Mouse (Mus musculus) retina, adult 2 months (tissue): ENCODE measurements around the gene Lce1a1.
"Not testable (repeated sequence)": the region's sequence is repeated elsewhere in the genome, so short reads cannot be mapped to it uniquely, and the experiment has no call there.

Source experiments
- DNase-seq: peaks from one replicate; pipeline ENCODE4 v3.0.0-alpha.2; 2012; ENCODE audit warnings: low read depth, low spot score

Gene Lce1a1

DNA sequence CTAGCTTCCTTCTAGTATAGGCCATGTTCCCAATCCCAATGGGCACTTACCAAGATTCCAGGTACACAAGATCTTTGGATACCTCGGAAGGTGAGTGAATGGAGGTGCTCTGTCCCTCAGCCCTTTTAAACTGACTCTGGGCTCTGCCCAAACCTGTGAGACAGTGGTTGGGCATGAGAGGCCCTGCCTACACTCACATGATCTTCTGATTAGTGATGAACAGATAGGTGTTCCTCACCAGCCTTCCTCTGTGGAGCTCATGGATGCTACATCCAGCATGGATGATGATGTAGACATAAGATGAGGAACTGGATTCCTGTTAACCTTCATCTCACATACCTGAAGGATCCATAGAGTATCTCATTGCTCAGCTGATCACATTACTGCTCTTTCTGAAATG lies at the start of gene Lce1a1:
Gene Lce1a1, minus strand, starts transcription at position 101 of the 400 bp plus-strand sequence.
- no peak for DNase-seq

DNA sequence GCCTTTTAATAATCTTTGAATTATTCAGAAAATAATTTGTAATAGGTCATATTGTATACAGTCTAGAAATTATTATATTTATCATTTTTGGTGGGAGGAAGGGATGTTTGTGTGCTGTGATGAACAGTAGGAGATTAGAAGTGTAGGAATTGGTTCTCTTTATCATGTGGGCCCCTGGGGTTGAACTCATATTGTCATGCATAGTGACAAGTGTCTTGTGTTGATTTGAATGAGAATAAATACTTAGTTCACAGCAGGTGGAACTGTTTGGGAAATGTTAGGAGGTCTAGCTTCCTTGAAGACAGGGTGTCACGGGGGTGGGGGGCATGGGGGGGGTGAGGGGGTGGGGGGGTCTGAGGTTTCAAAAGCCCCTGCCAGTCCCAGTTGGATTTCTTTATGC lies 46.5 kb upstream of the Lce1a1 start:
- no peak for DNase-seq

DNA sequence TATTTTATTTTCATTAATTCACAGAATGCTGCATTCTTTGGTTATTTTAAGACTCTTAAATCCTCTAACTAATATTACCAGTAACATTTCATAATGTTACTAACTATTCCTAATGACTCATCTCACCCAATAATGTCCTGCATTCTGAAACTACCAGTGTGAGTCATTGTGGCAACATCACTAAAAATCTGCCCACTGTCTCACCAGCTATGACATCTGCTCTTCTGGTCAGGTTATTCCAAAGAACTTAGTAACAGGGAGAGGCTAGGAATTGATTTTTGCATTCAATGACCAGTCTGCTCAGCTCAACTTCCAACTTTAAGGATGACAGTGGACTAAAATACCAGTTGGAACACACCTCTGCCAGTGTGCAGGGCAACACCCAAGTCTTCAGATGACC lies 43.6 kb upstream of the Lce1a1 start:
- DNase-seq: no peak

DNA sequence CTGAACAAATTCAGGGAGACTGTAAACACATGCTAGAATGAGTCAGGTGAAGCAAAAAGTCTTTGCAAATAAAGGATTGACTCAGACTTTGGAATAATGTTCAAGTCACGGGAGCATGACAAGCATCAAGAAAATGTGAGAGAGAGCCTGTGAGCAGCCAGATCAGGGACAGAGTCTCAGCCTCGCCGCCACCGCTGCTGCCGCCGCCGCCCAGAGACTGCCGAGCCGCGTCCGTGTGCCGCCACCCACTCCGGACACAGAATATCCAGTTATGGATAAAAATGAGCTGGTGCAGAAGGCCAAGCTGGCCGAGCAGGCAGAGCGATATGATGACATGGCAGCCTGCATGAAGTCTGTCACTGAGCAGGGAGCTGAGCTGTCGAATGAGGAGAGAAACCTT lies 41.0 kb upstream of the Lce1a1 start:
- DNase-seq: not testable (repeated sequence)

DNA sequence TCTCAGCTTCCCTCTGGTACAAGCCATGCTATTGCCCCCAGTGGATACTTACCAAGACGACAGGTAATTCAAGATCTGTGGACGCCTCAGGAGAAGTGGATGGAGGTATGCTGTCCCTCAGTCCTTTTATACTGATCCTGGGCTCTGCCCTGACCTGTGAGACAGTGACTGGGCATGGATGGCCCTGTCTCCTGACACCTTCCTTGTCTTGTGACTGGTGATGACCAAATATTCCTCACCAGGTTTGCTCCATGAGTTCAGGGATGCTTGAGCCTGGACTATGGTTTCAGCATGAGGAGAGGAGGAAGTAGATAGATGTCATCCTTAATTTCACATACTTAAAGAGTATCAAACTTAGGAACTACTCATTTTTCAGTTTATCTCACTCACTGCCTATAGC lies 39.0 kb upstream of the Lce1a1 start, which contains the start of gene Lce1d:
Gene Lce1d, minus strand, starts transcription at position 101 of the 400 bp plus-strand sequence.
- DNase-seq: no peak

DNA sequence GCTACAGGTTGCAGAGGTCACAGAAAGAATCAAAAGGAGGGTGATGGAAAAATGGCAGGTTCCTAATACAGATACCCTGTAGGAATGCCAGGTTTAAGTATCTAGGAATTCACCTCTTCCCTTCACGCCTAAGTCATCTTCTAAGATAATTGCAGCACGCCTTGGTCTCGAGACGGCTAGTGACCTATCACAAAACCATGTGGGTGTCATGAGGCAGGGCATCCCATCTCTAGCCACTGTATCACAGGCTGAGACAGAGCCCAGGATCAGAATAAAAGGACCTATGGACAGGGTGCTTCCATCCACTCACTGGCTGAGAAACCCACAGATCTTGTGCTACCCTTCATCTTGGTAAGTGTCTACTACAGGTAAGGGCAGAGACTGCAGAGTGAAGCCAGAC lies 30.8 kb upstream of the Lce1a1 start, which contains the start of gene Lce1c:
Gene Lce1c, plus strand, starts transcription at position 301 of the 400 bp plus-strand sequence.
- no peak for DNase-seq

DNA sequence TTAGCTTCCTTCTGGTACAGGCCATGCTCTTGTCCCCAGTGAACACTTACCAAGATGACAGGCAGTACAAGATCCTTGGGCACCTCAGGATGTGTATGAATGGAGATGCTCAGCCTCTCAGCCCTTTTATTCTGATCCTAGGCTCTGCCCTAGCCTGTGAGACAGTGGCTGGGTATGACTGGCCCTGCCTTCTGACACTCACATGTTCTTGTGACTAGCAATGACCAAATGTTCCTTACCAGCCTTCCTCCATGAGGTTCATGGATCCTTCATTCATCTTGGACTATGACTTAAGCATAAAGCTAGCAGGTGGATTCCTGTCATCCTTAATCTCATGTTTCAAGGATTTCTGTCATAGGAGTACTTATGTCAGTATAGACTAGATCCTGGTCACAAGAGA lies 22.1 kb upstream of the Lce1a1 start, which contains the start of gene Lce1a2:
Gene Lce1a2, minus strand, starts transcription at position 101 of the 400 bp plus-strand sequence.
- DNase-seq: no peak

DNA sequence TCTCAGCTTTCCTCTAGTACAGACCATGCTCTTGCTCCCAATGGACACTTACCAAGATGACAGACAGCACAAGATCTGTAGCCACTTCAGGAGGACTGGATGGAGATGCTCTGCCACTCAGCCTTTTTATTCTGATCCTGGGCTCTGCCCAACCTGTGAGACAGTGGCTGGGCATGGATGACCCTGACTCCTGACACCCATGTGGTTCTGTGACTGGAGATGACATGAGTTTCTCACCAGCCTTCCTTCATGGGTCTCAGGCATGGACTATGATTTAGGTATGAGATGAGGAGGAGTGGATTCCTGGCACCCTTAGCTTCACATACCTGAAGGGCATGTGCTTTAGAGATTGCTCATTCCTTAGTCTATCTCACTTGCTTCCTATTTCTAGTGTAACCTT lies 8.7 kb upstream of the Lce1a1 start, which contains the start of gene Lce1b:
Gene Lce1b, minus strand, starts transcription at position 101 of the 400 bp plus-strand sequence.
- DNase-seq: no peak

DNA sequence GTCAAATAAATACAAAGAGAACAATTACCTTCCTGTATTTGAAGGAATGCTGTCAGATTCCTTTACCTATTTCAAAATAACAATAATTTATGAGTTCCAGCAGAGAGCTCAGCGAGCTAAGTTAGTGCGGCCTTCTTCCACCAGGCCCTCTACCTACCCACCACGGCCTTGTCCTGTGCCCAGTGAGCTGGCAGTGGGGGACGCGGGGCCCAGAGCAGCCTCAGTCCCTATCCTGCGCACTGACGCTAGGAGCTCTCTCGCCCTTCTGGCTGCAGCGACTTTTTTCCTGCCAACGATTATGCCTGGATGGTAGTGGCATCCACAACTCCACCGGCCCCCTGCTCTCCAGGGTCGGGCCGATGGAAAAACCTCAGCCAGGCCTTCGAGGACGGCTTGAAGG lies 8.3 kb downstream of the Lce1a1 start:
- DNase-seq: no peak

DNA sequence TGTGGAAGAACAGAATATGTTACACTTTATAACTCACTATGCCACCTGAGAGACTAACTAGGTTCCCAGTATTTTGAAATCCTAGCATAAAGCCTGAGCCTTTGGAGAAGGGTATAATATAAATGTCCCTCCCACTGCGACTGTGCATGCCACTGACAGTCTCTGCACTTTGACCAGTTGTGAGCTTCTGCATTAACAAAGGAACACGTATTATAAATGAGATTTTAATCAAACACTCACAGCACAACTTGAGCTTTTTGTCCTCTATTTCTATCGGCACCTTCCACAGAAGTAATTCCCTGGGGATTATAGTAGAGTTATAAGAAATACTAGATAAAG lies 9.5 kb downstream of the Lce1a1 start:
- no peak for DNase-seq

DNA sequence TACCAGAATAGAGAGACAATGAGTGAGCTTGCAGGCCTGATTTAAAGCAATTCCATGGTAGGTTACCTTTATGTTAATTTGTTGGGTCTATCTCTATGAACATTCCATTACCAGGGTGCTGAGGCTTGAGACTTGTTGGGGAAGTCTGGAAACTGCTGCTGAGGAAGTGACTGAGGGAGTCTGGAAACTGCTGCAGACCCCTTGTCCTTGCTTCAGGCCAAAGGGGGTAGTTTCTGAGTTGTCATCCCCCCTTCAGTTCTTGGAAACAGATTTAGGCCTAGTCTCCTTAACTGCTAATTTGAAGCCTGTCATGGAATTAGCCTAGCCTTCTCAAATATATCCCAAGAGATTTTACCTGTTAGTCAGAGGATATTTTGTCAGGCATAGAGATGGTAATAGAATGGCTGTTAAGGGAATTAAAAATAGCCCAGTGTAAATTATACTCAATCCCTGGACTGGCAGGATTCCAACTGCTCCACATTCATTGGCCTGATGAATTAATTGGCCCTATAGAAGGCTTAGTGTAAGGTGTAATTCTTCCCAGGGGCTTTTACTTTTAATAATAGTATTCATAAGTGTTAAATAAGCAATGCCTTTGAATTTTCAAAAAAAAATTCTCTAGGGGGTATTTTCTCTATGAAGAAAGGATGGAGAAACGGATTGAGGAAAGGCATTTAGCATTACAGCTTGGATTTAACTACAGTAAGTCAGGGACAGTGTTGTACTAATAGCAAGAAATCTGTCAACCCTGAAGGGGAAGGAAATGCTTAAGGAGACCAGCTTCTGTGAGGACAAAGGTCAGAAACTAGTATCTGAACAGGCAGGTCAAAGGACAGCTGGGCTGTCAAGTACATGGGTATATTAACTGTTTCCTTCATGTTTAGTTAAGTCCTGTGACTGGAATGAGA lies 10.1 kb downstream of the Lce1a1 start:
- no peak for DNase-seq

DNA sequence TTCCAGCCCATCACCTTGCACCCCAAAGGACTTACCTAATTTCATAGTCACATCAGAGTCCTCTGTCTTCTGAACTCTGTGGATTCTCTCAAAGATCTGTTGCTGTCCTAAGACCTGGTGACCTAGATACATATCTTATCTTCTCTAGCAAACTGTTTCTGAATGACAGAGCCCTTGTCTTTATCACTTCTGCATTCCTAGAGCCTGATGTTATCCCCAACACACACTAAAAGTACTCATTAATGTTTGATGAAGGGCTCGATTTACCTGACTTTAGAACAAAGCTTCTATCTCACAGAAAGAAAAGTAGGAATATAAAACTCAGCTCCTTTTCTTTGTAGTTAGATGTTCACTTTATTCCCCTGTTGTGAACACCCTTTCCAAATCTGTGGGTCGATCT lies 26.5 kb downstream of the Lce1a1 start, which contains the start of gene Lce6a:
Gene Lce6a, minus strand, starts transcription at position 101 of the 400 bp plus-strand sequence.
- DNase-seq: no peak

DNA sequence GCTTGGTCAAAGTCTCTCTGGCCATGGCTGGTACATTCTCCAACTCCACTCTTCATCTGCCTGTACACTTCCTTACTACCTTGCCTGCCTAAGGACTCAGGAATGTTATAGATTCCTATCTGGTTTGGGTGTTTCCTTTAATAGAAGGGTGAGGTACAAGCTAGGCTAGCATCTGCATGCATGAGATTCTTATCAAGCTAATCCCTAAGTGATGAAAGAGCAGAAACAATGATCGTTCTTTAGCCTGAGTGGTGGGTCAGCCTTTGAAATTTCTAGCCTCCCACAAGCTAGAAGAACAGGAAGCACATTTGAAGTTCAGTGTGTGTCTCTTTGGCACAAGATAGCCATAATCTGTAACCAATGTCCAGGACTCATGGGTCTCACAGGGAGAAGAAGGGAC lies 38.3 kb downstream of the Lce1a1 start:
- DNase-seq: no peak

DNA sequence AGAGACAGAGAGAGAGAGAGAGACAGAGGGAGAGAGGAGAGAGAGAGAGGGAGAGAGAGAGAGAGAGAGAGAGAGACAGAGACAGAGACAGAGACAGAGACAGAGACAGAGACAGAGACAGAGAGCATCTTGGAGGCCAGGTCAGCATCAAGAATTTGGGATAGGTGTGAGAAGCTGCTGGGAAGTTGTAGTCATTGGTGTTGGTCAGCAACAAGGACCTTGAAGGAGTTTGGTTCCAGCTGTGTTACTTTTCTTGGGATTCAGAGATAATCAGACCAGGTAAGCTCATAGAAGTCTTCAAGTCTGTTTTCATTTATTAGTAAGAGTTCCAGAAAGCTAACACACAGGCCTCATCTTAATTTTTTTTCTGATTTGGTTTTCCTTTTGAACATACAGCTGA lies 40.7 kb downstream of the Lce1a1 start, which contains the start of gene 2210017I01Rik:
Gene 2210017I01Rik, minus strand, starts transcription at position 101 of the 400 bp plus-strand sequence.
- no peak for DNase-seq

DNA sequence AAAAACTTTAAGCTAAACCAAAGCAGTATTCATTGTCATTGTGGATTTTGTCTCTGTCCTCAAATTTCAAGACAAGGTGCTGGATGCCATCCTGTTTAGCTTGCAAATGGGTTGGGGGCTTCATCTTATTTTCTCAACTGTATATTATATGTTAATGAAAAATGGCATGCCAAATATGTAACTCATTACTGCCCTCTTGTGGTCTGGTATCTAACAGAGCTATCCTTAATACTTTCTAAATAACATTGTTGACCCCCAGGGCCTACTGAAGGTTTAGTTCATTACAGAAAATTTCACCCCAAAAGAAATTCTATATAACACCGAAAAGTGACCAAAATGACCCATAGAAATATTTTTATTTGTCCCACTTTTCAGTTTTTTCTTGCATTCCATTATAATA lies 45.9 kb downstream of the Lce1a1 start:
- no peak for DNase-seq

DNA sequence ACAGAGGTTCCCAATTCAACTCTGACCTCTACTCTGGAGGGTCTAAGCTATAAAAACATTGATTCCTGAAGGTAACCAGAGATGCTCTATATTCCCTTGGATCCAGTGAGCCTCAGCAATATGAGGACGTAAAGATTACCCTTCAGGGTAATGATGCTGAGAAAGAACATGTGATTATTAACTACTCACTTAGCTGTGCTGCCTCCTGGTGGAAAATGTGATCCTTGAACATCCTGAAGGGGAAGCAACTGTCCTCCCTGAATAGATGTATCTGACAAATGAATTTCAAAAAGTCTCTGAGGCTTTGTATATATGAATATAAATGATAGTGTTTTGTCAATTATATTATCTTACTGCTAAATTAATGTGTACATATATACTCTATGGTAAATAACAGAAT lies 47.7 kb downstream of the Lce1a1 start:
- no peak for DNase-seq

DNA sequence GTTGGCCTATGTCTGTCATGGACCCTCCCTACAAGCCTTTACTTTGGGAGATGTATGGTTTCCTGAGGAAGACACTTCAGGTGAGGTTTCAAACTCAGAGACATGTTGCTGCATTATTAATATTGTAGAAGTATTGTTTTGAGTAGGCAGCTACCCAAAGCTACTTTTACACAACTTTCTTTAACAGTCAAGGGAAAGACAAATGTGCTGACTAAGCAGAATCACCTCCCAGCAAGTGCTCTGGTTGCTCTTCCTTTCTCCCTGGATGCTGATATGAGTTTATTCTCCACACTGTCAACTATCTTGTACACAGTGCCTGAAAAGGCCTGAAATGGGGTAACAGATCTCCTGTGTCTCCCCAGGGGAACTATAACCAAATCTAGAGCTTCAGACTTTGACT lies 48.1 kb downstream of the Lce1a1 start:
- no peak for DNase-seq

DNA sequence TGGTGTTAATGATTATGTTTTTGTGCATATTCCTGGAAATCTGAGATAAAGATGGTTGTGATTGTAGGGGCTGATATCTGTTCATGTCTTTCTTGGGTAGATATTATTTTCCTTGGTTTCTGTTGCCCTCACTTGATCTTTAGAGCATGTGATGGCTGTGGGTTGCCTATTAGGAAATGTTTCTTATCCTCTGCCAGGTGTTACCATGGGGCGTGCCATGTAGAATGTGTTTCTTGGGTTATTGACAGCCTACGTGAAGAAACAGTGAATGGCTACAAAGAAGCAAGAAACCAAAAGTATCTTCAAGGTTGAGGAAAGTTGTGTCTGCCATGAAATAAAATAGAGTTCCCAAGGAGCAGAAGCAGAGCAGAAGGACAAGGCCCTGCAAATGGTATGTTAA lies 49.7 kb downstream of the Lce1a1 start:
- DNase-seq: no peak
